Mouse (Mus musculus): ENCODE measurements around the gene Zcchc7. TPM values are rescaled to one million over a fixed set of nuclear protein-coding genes. Genes with fewer than 3 reads are reported as not detected.

Gene Zcchc7
- polyA plus RNA-seq (2016; fragmentation: Nextera tagmentation; extraction: Ambion mirVana), result 33.2 and 37.8 TPM in 2 replicates

DNA sequence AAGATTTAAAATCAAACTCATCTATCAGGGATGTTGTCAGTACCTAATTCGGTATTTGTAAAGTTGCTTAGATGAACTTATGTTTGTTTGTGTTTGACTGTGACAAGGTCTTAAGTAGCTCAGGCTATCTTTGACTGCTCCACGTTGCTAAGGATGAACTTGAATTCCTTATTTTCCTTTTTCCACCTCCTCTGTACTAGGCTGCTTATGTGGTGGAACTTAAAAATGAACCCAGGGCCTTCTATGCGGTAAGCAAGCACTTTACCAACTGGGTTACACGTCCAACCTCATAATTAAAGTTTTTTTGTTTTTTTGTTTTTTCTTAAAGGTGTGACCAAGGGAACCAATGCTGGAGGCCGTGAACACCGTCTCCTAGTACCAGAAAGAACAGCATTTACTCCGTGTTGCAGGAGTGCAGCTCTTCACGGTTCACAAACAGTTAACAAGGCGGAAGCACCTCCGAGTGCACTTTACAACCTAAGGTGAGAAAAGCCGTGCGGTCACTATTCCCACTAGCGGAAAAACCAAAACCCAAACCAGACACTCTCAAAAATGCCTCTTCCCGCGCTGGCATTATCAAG is at the start of gene Zcchc7:
Zcchc7 (plus strand) TSS at position 325 of the 581 bp plus-strand sequence.
- 0 out of 2 replicates have a peak, but pooled peaks cover 2% of the 10 kb centered on the region for H3K27me3 ChIP-seq
- WGBS, result 6% methylated on average over 15 of the region's 15 CpGs
- no peaks in the 10 kb centered on the region for H3K9me3 ChIP-seq
- peak within 1 kb of the TSS; percentile 85 for H3K4me3 ChIP-seq
- H3K27ac ChIP-seq, result peak within 1 kb of the TSS; percentile 89
- peak within 1 kb of the TSS; percentile 74 for H3K4me2 ChIP-seq (replicated peaks)
- H3K36me3 ChIP-seq, result no peaks in the 10 kb centered on the region
- H3K9ac ChIP-seq, result peak within 1 kb of the TSS; percentile 86
- 0 out of 2 replicates have a peak, but pooled peaks cover 2% of the 10 kb centered on the region for H3K4me1 ChIP-seq
- 0 out of 2 replicates have a peak, but pooled peaks have one; percentile 31 for ATAC-seq (ENCODE audit: insufficient number of reproducible peaks, insufficient read depth, low FRiP score, low TSS enrichment)

DNA sequence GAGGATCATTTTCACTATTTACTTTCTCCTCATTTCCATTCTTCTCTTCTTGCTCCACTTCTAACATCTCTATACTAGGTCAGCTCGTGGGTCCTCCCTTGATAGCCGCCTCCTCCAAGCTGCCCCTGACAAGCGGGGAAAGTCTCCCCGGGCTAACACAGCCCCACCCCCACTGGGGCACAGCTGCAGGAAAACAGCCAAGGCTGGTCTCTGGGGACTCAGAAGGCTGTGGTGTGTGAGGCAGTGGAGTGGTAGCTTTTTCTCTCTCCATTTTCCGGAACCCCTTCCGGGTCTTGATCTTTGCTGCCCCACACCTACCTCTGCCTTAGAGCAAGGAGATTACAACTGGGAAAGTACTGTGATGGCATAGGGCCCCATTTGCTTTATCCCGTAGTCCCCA is 49.7 kb upstream of the Zcchc7 start:
- no peak overlapping the region for H3K4me2 ChIP-seq (replicated peaks)
- no peak overlapping the region for H3K27ac ChIP-seq
- 5% methylated on average over 7 of the region's 7 CpGs for WGBS
- H3K36me3 ChIP-seq, result no peaks in the 10 kb centered on the region
- no peak for ATAC-seq (ENCODE audit: insufficient number of reproducible peaks, insufficient read depth, low FRiP score, low TSS enrichment)
- H3K9me3 ChIP-seq, result no peaks in the 10 kb centered on the region
- H3K27me3 ChIP-seq, result peaks cover 96% of the 10 kb centered on the region
- H3K9ac ChIP-seq, result no peak overlapping the region
- no peak overlapping the region for H3K4me3 ChIP-seq
- 0 out of 2 replicates have a peak, but pooled peaks cover 10% of the 10 kb centered on the region for H3K4me1 ChIP-seq

DNA sequence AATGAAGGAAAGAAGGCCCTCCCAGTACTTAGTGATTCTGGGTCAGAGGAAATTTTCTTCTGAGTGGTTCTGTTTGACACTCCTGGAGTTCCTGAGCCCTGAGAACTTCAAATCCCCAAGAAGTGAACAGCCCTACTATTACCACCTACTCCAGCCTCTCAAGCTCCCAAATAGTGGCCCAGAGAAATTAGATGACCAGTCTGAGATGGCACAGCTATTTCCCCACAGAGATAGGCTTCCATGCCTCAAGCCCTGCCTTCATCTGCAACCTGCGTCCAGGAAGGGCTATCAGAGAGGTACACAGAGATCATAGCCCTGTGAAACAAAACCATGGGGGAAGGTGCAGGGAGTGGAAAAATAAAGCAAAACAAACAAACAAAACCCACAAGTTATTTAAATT is 48.8 kb upstream of the Zcchc7 start:
- ATAC-seq (ENCODE audit: insufficient number of reproducible peaks, insufficient read depth, low FRiP score, low TSS enrichment), result no peak
- 0 out of 2 replicates have a peak, but pooled peaks cover 10% of the 10 kb centered on the region for H3K4me1 ChIP-seq
- 30% methylated on average over 1 of the region's 1 CpGs for WGBS
- H3K27ac ChIP-seq, result no peak overlapping the region
- no peak overlapping the region for H3K4me2 ChIP-seq (replicated peaks)
- no peaks in the 10 kb centered on the region for H3K36me3 ChIP-seq
- H3K4me3 ChIP-seq, result no peak overlapping the region
- no peak overlapping the region for H3K9ac ChIP-seq
- H3K9me3 ChIP-seq, result no peaks in the 10 kb centered on the region
- H3K27me3 ChIP-seq, result peaks cover 95% of the 10 kb centered on the region

DNA sequence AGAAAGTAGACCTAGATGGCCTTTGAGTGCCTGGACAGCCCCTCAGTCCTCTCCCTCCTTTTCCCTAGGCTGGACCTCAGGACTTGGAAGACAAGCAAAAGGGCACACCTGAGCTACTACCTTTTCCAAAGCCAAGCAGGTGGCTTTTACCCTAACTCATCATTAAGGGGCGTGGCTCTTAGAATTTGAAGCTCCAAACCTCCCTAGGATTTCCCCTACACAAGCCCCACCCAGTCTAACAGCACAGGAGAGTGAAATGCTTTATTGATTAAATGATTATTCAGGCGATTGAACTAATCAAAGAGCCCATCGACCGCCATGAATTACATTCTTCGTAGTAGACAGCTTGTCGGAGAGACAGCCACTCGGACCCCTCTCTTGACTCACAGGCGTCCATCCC is 47.4 kb upstream of the Zcchc7 start:
- no peaks in the 10 kb centered on the region for H3K9me3 ChIP-seq
- H3K27me3 ChIP-seq, result peaks cover 92% of the 10 kb centered on the region
- no peak overlapping the region for H3K4me3 ChIP-seq
- no peak overlapping the region for H3K4me2 ChIP-seq (replicated peaks)
- H3K4me1 ChIP-seq, result peaks cover 12% of the 10 kb centered on the region; the same call in 1 of the 2 replicates
- H3K9ac ChIP-seq, result no peak overlapping the region
- no peaks in the 10 kb centered on the region for H3K36me3 ChIP-seq
- H3K27ac ChIP-seq, result no peak overlapping the region
- 54% methylated on average over 8 of the region's 8 CpGs for WGBS
- no peak for ATAC-seq (ENCODE audit: insufficient number of reproducible peaks, insufficient read depth, low FRiP score, low TSS enrichment)

DNA sequence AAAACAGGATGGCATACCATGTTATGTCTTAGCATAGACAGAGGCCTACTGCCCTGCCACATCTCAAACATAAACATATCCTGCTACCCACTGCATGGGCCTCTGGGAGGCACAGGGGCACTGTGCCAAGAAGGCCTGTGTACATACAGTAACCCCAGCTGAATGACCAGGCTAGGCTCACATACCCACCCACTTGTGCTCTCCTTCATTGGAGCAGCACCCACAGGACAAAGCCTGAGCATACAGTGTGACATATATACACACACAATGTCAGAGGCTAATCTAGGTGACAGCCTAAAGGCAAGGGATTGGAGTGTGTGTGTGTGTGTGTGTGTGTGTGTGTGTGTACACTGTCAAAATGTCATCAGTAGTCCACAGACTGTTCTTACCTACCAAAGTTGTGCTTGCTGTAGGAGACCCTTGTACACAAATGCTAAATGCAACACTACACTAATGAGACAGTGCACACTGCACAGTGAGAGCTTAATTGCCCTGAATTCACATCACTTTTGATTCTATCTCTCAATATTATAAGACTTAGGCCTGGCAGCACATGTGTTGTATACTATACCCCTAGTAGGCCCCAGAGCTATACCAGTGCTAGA is 46.5 kb upstream of the Zcchc7 start:
- H3K27ac ChIP-seq, result no peak overlapping the region
- H3K4me3 ChIP-seq, result no peak overlapping the region
- H3K4me1 ChIP-seq, result peaks cover 7% of the 10 kb centered on the region; the same call in 1 of the 2 replicates
- no peaks in the 10 kb centered on the region for H3K36me3 ChIP-seq
- H3K9me3 ChIP-seq, result no peaks in the 10 kb centered on the region
- H3K9ac ChIP-seq, result no peak overlapping the region
- H3K27me3 ChIP-seq, result peaks cover 92% of the 10 kb centered on the region
- H3K4me2 ChIP-seq (replicated peaks), result no peak overlapping the region
- no peak for ATAC-seq (ENCODE audit: insufficient number of reproducible peaks, insufficient read depth, low FRiP score, low TSS enrichment)

DNA sequence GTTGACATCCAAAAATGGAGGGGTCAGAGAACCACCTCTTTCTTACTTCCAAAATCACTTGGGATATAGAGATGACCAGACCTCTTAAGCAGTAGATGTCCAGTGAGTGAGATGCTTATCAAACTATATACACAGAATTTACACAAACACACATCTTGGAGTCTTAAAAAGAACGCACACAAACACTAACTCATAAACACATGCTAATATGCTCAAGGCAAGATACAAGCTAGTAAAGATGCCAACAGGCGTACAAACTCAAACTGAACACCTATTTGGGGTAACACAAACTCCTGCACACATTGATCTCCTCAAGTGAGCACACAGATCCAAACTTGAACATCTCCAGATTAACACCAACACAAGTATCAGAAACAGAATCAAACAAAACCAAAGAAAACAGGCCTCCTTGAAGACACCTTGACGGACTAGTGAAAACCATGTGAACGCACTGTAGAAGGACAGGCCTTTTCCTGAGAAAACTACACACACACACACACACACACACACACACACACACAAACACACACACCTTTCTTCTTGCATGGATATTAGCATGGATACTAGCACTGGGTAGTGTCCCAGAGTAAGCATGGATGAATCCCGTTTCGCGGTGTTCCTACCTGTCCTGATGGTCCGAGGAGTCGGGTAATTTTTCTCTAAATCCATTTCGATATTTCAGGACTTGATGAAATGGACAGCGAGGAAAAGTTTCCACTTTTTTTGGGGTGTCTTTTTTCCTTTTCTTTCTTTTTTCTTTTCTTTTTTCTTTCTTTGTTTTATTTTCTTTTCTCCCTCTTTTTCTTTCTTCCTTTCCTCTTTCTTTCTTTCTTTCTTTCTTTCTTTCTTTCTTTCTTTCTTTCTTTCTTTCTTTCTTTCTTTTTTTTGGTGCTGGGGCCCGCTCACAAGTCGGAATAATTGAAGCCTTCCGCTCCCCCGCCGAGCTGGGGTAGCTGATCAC is 45.7 kb upstream of the Zcchc7 start, which contains the start of gene Pax5:
Pax5 (minus strand) TSS at position 748 of the 961 bp plus-strand sequence.
- no peak within 1 kb of the TSS for H3K9ac ChIP-seq
- WGBS, result 26% methylated on average over 16 of the region's 16 CpGs
- no peaks in the 10 kb centered on the region for H3K36me3 ChIP-seq
- ATAC-seq (ENCODE audit: insufficient number of reproducible peaks, insufficient read depth, low FRiP score, low TSS enrichment), result no peak
- no peak within 1 kb of the TSS for H3K4me2 ChIP-seq (replicated peaks)
- H3K4me3 ChIP-seq, result no peak within 1 kb of the TSS
- H3K27ac ChIP-seq, result no peak within 1 kb of the TSS
- H3K4me1 ChIP-seq, result peaks cover 7% of the 10 kb centered on the region; the same call in 1 of the 2 replicates
- H3K9me3 ChIP-seq, result no peaks in the 10 kb centered on the region
- H3K27me3 ChIP-seq, result peaks cover 91% of the 10 kb centered on the region

DNA sequence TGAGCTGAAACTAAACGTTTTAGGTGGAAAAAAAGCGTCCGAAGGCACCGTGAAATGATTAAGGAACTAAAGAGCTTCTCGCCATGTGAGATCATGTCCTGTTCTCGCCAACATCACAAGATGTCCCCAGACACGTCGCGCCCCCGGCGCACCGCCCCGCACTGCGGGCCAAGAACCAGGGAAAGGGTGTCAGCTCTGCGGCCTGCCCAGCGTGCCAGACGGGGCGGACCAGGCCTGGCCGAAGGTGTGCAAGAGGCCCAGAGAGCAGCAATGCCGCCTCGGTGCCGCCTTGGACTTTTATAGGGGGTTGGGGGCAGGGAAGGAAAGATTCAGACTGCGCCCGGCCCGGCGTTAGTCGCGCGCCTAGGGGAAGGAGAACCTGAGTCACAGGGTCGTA is 45.0 kb upstream of the Zcchc7 start:
- H3K4me2 ChIP-seq (replicated peaks), result no peak overlapping the region
- H3K36me3 ChIP-seq, result no peaks in the 10 kb centered on the region
- no peak overlapping the region for H3K27ac ChIP-seq
- H3K27me3 ChIP-seq, result peaks cover 91% of the 10 kb centered on the region
- no peak overlapping the region for H3K9ac ChIP-seq
- H3K9me3 ChIP-seq, result no peaks in the 10 kb centered on the region
- no peak overlapping the region for H3K4me3 ChIP-seq
- H3K4me1 ChIP-seq, result peaks cover 7% of the 10 kb centered on the region; the same call in 1 of the 2 replicates
- WGBS, result under 1% methylated on average over 30 of the region's 30 CpGs
- no peak for ATAC-seq (ENCODE audit: insufficient number of reproducible peaks, insufficient read depth, low FRiP score, low TSS enrichment)

DNA sequence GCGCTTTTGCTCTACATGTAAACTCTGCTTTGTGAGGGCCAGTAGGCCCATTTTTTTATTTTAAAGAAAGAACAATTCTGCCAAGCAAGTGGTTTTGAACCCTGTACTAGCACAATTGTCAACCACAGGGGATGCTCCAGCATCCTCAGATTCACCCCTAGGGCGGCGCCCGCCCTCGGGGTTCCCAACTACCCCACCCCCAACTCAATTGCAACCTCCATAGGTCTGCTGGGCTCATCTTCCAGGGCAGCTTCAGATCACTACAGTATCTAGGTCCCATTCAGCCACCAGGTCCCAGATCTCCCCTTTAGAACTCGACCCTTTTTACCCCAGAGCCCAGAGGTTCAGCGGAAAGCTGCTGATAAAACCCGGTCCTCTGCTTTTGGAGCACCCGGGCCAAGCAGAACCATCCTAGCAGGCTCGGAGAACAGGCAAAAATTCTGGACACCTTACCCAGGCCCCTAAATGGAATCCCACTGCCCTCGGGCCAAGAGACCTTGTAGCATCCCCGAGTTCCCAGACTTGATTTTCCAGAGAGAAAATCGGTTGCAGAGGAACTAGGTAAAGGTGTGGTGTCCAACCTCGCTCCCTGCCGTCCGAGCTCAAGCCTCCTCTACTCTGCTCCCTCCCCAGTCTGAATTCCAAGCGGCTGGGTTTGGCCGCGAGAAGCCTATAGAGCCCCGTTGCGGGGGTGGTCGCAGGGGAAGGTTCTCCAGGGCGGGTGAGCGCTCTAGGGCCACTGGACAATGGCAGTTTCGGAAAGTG is 44.4 kb upstream of the Zcchc7 start:
- H3K4me3 ChIP-seq, result no peak overlapping the region
- no peak overlapping the region for H3K9ac ChIP-seq
- no peaks in the 10 kb centered on the region for H3K9me3 ChIP-seq
- 2% methylated on average over 25 of the region's 25 CpGs for WGBS
- H3K27ac ChIP-seq, result no peak overlapping the region
- ATAC-seq (ENCODE audit: insufficient number of reproducible peaks, insufficient read depth, low FRiP score, low TSS enrichment), result no peak
- peaks cover 86% of the 10 kb centered on the region for H3K27me3 ChIP-seq
- no peaks in the 10 kb centered on the region for H3K36me3 ChIP-seq
- H3K4me1 ChIP-seq, result peaks cover 7% of the 10 kb centered on the region; the same call in 1 of the 2 replicates
- no peak overlapping the region for H3K4me2 ChIP-seq (replicated peaks)

DNA sequence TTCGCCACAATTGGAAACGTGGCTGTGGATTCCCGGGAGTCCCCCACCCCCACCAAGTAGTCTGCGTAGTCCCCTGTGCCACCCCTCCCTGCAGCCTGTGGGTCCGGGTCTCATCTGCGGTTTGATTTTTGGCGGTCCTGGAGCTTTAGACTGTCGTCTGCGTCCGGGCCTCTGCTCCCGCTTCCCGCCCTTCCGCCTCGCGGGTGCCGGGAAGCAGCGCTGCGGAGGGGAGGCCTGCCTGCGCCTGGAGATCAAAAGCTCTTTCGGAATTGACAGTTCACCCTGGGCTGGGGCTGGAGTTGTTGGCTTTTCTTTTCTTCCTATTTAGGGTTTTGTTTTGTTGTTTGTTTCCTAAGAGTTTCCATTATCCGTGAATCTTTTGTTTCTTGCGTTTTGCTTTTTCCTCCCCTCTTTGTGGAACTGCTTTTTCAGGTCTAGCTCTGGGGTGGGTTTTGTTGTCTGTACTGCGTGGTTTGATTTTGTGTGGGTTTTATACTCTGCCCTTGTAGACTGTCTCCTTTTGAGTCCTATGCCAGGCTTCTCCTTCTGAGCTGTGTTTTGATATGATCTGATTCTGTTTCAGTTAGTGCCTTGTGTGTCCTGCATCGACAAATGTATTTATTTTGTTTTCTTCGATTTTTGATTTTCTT is 43.5 kb upstream of the Zcchc7 start:
- H3K9me3 ChIP-seq, result no peaks in the 10 kb centered on the region
- peaks cover 7% of the 10 kb centered on the region; the same call in 1 of the 2 replicates for H3K4me1 ChIP-seq
- WGBS, result under 1% methylated on average over 25 of the region's 25 CpGs
- no peak for ATAC-seq (ENCODE audit: insufficient number of reproducible peaks, insufficient read depth, low FRiP score, low TSS enrichment)
- no peak overlapping the region for H3K27ac ChIP-seq
- H3K4me2 ChIP-seq (replicated peaks), result no peak overlapping the region; the same call in 1 of the 2 replicates
- peaks cover 86% of the 10 kb centered on the region for H3K27me3 ChIP-seq
- no peak overlapping the region for H3K9ac ChIP-seq
- H3K36me3 ChIP-seq, result no peaks in the 10 kb centered on the region
- H3K4me3 ChIP-seq, result no peak overlapping the region

DNA sequence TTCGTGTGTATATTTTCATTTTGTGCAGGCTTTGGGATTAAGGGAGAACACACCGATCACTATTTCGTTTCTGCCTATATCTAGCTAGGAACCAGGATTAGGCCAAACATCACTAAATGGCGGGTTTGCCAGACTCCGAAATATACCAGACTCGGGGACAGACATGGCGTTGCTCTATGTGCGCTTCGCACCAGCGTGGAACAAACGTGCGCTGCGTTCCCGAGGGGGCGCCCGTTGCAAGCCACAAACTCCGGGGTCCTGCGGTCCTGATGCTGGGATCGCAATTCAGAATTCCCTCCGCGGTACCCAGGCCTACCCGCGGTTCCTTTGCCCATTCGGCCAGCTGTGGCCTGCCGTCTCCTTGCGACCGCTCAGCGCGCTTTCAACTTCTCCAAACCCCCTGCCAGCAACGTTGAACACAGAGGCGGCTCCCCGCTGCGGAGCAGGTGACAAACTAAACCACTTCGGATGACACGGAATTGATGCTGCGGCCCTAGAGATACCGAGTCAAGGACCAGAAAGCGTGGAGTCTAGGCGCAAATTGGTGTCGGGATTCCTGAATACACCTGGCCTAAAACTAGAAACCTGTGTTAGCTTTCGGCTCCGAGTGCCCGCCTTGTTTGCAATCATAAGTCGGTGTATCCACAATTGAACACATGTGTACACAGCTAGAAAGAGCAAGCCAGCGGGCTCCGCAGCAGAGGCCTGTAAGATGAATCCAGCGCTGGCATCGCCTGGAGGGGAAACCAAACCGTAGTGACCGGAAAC is 42.7 kb upstream of the Zcchc7 start:
- WGBS, result under 1% methylated on average over 50 of the region's 50 CpGs
- Histone ChIP-seq H3K9ac (no peak overlapping the region), H3K27me3 (peaks cover 86% of the 10 kb centered on the region), H3K9me3 (no peaks in the 10 kb centered on the region), H3K27ac (no peak overlapping the region), H3K4me3 (peak overlapping the region; percentile 9; the same call in 1 of the 2 replicates), H3K4me1 (peaks cover 7% of the 10 kb centered on the region; the same call in 1 of the 2 replicates), H3K36me3 (no peaks in the 10 kb centered on the region), H3K4me2 (replicated peaks) (peak overlapping the region; percentile 17)
- no peak for ATAC-seq (ENCODE audit: insufficient number of reproducible peaks, insufficient read depth, low FRiP score, low TSS enrichment)

Measured in embryonic facial prominence, embryonic 12.5 days (tissue).